Mouse (Mus musculus): ENCODE data around the gene Pwwp2b. TPM values are rescaled to one million over a fixed set of nuclear protein-coding genes. Genes with fewer than 3 reads are reported as not detected.

Gene Pwwp2b
- polyA plus RNA-seq, 1 experiment from 2014 or later = 10.5 TPM

DNA sequence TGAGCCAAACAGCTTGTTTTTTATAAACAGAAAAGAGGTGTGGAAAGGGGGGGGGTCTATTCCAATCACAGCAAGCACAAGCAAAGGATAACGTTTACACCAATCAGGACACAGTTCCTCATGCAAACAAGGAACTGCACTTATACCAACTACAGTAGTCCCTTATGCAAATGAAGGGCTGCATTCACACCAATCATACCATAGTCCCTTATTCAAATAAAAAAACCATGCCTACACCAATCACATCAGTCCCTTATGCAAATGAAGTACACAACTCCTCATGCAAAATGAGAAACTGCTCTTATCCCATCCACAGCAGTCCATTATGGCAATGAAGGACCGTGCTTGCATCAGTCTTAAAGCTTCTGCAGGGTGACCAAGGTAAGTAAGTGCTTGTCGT lies 66.4 kb downstream of the Pwwp2b start:
- no peaks in the 10 kb centered on the region for H3K27me3 ChIP-seq (ENCODE audit: insufficient read depth, poor library complexity, severe bottlenecking)
- H3K4me1 ChIP-seq = peaks cover 48% of the 10 kb centered on the region
- no peak overlapping the region for H3K27ac ChIP-seq
- no peaks in the 10 kb centered on the region for H3K9me3 ChIP-seq
- no peak overlapping the region for H3K4me3 ChIP-seq
- H3K36me3 ChIP-seq = no peaks in the 10 kb centered on the region
- DNase-seq (ENCODE audit: low spot score) = no peak
- WGBS = 76% methylated on average over 3 of the region's 3 CpGs

DNA sequence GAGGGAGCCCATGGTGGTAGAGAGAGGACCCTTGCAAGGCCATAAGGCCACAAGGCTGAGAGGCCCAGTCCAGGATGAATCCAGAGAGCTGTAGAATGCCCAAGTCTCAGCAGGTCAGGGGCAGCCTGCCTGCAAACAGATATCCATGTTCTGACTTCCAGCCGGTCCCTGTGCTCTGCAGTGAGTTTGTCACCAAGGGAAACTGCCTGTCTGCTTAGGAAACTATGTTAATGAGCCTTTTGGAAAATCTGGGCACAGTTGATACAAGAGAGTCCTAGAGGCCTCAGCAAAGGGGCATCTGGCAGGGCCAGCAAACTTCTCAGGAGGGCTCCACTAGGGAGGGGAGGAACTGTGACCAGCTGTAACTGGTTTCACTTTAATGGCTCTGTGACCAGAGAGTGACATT lies 70.7 kb downstream of the Pwwp2b start:
- H3K4me3 ChIP-seq = no peak overlapping the region
- no peak for DNase-seq (ENCODE audit: low spot score)
- H3K27ac ChIP-seq = peak overlapping the region; percentile 84
- peaks cover 30% of the 10 kb centered on the region for H3K4me1 ChIP-seq
- H3K36me3 ChIP-seq = no peaks in the 10 kb centered on the region
- H3K27me3 ChIP-seq (ENCODE audit: insufficient read depth, poor library complexity, severe bottlenecking) = no peaks in the 10 kb centered on the region
- no peaks in the 10 kb centered on the region for H3K9me3 ChIP-seq
- WGBS = 32% methylated on average over 1 of the region's 1 CpGs

Other genes starting within 250 kb of the Pwwp2b start
- gene Dpysl4, start 162.5 kb upstream of the Pwwp2b start, polyA plus RNA-seq (2016; fragmentation: Nextera tagmentation; extraction: Ambion mirVana) = 4.7 and 9.1 TPM in 2 replicates
- 4.5 TPM in 2 replicates for gene Lrrc27, start 35.5 kb upstream of the Pwwp2b start, polyA plus RNA-seq (2016; fragmentation: Nextera tagmentation; extraction: Ambion mirVana)
- not detected in 2 replicates for gene Stk32c, start 35.2 kb upstream of the Pwwp2b start, polyA plus RNA-seq (2016; fragmentation: Nextera tagmentation; extraction: Ambion mirVana)
- 46.9 and 60.9 TPM in 2 replicates for gene Inpp5a, start 140.6 kb downstream of the Pwwp2b start, polyA plus RNA-seq (2016; fragmentation: Nextera tagmentation; extraction: Ambion mirVana)

Data from heart, embryonic 10.5 days (tissue).